In genomic region chr19:55940538-55941252, GRCm38 (mm10) we compare ENCODE assay signal across 9 mouse cellular contexts.
A peak's percentile ranks its signal among the peaks of the same experiment; 100 is the strongest.
DNase-seq lines count a peak whose midpoint lies in the region; ATAC-seq lines count a peak whose summit lies in the region.
"Had no signal": no experiment of that assay in that cellular context is flagged by ENCODE, and none has a peak within 500 bp of the region (broad histone marks: within the 10 kb centered on the region; RNA-seq: fewer than 3 reads in every experiment).

No protein-coding gene starts in this region.

- no peak overlapping the region for H3K4me3 ChIP-seq in neural tube, embryonic 11.5 days (ENCODE audit: low read depth, low read length)
- H3K4me3 ChIP-seq: megakaryocyte, embryonic 14.5 days had no signal

- DNase-seq in neural tube, embryonic 11.5 days (ENCODE audit: low spot score): peak; percentile 29
- DNase-seq in neural tube, embryonic 10.5 days (ENCODE audit: extremely low spot score, low spot score): no peak
- peak; percentile 33 to 49 for DNase-seq in frontal cortex, postnatal 14 days (ENCODE audit: low spot score in 2 of 2)
- peak; percentile 62 to 66 for DNase-seq in left cerebral cortex, postnatal 36 days (ENCODE audit: low spot score in 2 of 2)
- DNase-seq in right cerebral cortex, postnatal 25 days: peak; percentile 71
- DNase-seq in urinary bladder, adult 18-20 months (ENCODE audit: low spot score in 2 of 2): no peak
- no peak for DNase-seq in testis, postnatal 10 days (ENCODE audit: low spot score)
- no peak for DNase-seq in urinary bladder, postnatal 25 days (ENCODE audit: low spot score)

- peak overlapping the region; percentile 50; the same call in 1 of the 2 replicates for H3K27ac ChIP-seq in neural tube, embryonic 11.5 days (ENCODE audit: low read depth, low read length)

- H3K4me2 ChIP-seq in neural tube, embryonic 11.5 days (ENCODE audit: low read depth): 0 out of 2 replicates have a peak overlapping the region, but pooled peaks have one; percentile 10

- H3K4me1 ChIP-seq in neural tube, embryonic 11.5 days (ENCODE audit: control insufficient read depth, insufficient read depth, low read length): peaks cover 3% of the 10 kb centered on the region; the same call in 1 of the 2 replicates
- H3K4me1 ChIP-seq: megakaryocyte, embryonic 14.5 days had no signal

- no peaks in the 10 kb centered on the region for H3K36me3 ChIP-seq in neural tube, embryonic 11.5 days (ENCODE audit: control insufficient read depth, insufficient read depth, low read length)

- H3K27me3 ChIP-seq in neural tube, embryonic 11.5 days (ENCODE audit: control insufficient read depth, insufficient read depth, low read length): no peaks in the 10 kb centered on the region

- no peaks in the 10 kb centered on the region for H3K9me3 ChIP-seq in neural tube, embryonic 11.5 days (ENCODE audit: control insufficient read depth, low read length)

- intact Hi-C loops in left cerebral cortex, postnatal 36 days (cut with DNase I): no loop called here

- no peak overlapping the region for H3K9ac ChIP-seq in neural tube, embryonic 11.5 days (ENCODE audit: low read length)

- WGBS in neural tube, embryonic 11.5 days: 43% methylated on average over 11 of the region's 11 CpGs

- no peak for ATAC-seq in neural tube, embryonic 11.5 days (ENCODE audit: insufficient read depth, low FRiP score, low TSS enrichment)

Comparison
In these comparisons a context has a peak if more than half of its experiments do, and no peak if none do; other contexts are left out.
1. DNase-seq: peak in neural tube, embryonic 11.5 days (single experiment), frontal cortex, postnatal 14 days (2 of 2), left cerebral cortex, postnatal 36 days (2 of 2) and right cerebral cortex, postnatal 25 days (single experiment); none in neural tube, embryonic 10.5 days (single experiment), urinary bladder, adult 18-20 months (0 of 2), testis, postnatal 10 days (single experiment) and urinary bladder, postnatal 25 days (single experiment).